Mouse (Mus musculus) telencephalon, adult 2 months (tissue): Measurements from ENCODE around the gene Parn.

ENCODE experiments used
- DNase-seq: peaks from one replicate; pipeline ENCODE4 v3.0.0-alpha.2; 2011; ENCODE audit warnings: low read depth, low spot score

The Parn gene

GRCm38 (mm10) chr16:13621745-13622507, 46.0 kb downstream of the Parn start:
- no peak for DNase-seq

- no peak for DNase-seq
These were observed 47.8 kb downstream of the Parn start for GRCm38 (mm10) chr16:13620194-13620593.

GRCm38 (mm10) chr16:13615276-13615675, 52.7 kb downstream of the Parn start:
- DNase-seq, result no peak

- no peak for DNase-seq
These were observed 55.4 kb downstream of the Parn start for GRCm38 (mm10) chr16:13612571-13612970.

GRCm38 (mm10) chr16:13612058-13612457, 55.9 kb downstream of the Parn start:
- DNase-seq, result no peak

- no peak for DNase-seq
These were observed 56.6 kb downstream of the Parn start for GRCm38 (mm10) chr16:13611399-13611798.

GRCm38 (mm10) chr16:13610951-13611381, 57.0 kb downstream of the Parn start:
- no peak for DNase-seq

- no peak for DNase-seq
These were observed 59.3 kb downstream of the Parn start for GRCm38 (mm10) chr16:13608705-13609085.

- no peak for DNase-seq
These were observed 59.8 kb downstream of the Parn start for GRCm38 (mm10) chr16:13607987-13608704.

GRCm38 (mm10) chr16:13602779-13603178, 65.2 kb downstream of the Parn start:
- DNase-seq, result no peak

GRCm38 (mm10) chr16:13589049-13589408, 78.9 kb downstream of the Parn start:
- DNase-seq, result no peak

- DNase-seq, result peak; percentile 21
These were observed 79.6 kb downstream of the Parn start for GRCm38 (mm10) chr16:13588182-13589048.

GRCm38 (mm10) chr16:13585234-13585633, 82.7 kb downstream of the Parn start:
- peak; percentile 15 for DNase-seq

GRCm38 (mm10) chr16:13580784-13581183, 87.2 kb downstream of the Parn start:
- no peak for DNase-seq

GRCm38 (mm10) chr16:13580016-13580415, 88.0 kb downstream of the Parn start:
- DNase-seq, result no peak

GRCm38 (mm10) chr16:13575306-13575705, 92.7 kb downstream of the Parn start:
- DNase-seq, result no peak

- no peak for DNase-seq
These were observed 99.7 kb downstream of the Parn start for GRCm38 (mm10) chr16:13568280-13568679.

- no peak for DNase-seq
These were observed 100.4 kb downstream of the Parn start for GRCm38 (mm10) chr16:13567614-13568013.

GRCm38 (mm10) chr16:13566351-13566750, 101.6 kb downstream of the Parn start:
- DNase-seq, result no peak

- peak; percentile 68 for DNase-seq
These were observed 102.7 kb downstream of the Parn start for GRCm38 (mm10) chr16:13565291-13565690.

GRCm38 (mm10) chr16:13557784-13558183, 110.2 kb downstream of the Parn start:
- DNase-seq, result no peak

GRCm38 (mm10) chr16:13556954-13557470, 111.0 kb downstream of the Parn start:
- DNase-seq, result no peak
